Mouse (Mus musculus) E14TG2a.4 (cell line): ENCODE results near the gene Scnm1.

Experiments
- CTCF ChIP-seq: conservative IDR thresholded peaks from 2 replicates; pipeline ENCODE4 v1.5.1; 2014; ENCODE audit warnings: low read length
- POU5F1 ChIP-seq: IDR thresholded peaks from 2 replicates; pipeline ENCODE4 v1.6.1; 2014; ENCODE audit warnings: low read length, borderline replicate concordance

GRCm38 (mm10) chr3:95169996-95170395 is 36.2 kb upstream of the Scnm1 start:
- TF ChIP-seq CTCF (no peak), POU5F1 (no peak)
